Mouse (Mus musculus) midbrain, embryonic 11.5 days (tissue): ENCODE measurements around the gene Zswim3. TPM values are rescaled to one million over a fixed set of nuclear protein-coding genes. Genes with fewer than 3 reads are reported as not detected.

Source experiments
- ATAC-seq: fragments of 200-750 bp; cut with Nextera tagmentation; 2 replicates; pipeline ENCODE4 v1.8.0; 2017; ENCODE audit warnings: moderate TSS enrichment, moderate library complexity; ENCODE audit not compliant: low FRiP score
- DNase-seq: peaks from one replicate; pipeline ENCODE4 v3.0.0; 2015; ENCODE audit warnings: low spot score; ENCODE audit errors: missing footprints
- H3K27ac ChIP-seq: fragments of 300-500 bp; sonication (generic); 2 replicates; pipeline ENCODE4 v1.5.1; 2014; ENCODE audit warnings: low read depth, low read length
- H3K27me3 ChIP-seq: fragments of 300-500 bp; sonication (generic); 2 replicates; pipeline ENCODE4 v1.6.1; 2014; ENCODE audit warnings: mild to moderate bottlenecking, low read length, moderate library complexity, mixed read lengths; ENCODE audit not compliant: control insufficient read depth, insufficient read depth
- H3K36me3 ChIP-seq: fragments of 300-500 bp; sonication (generic); 2 replicates; pipeline ENCODE4 v1.6.1; 2014; ENCODE audit warnings: mild to moderate bottlenecking, low read length, moderate library complexity, mixed read lengths; ENCODE audit not compliant: control insufficient read depth, insufficient read depth
- H3K4me1 ChIP-seq: fragments of 300-500 bp; sonication (generic); 2 replicates; pipeline ENCODE4 v1.6.1; 2014; ENCODE audit warnings: low read length; ENCODE audit not compliant: control insufficient read depth, insufficient read depth
- H3K4me2 ChIP-seq: fragments of 300-500 bp; sonication (generic); 2 replicates; pipeline ENCODE4 v1.6.1; 2014; ENCODE audit warnings: mild to moderate bottlenecking, moderate library complexity
- H3K4me3 ChIP-seq: fragments of 300-500 bp; sonication (generic); 2 replicates; pipeline ENCODE4 v1.5.1; 2014; ENCODE audit warnings: low read depth, low read length
- H3K9ac ChIP-seq: fragments of 300-500 bp; sonication (generic); 2 replicates; pipeline ENCODE4 v1.6.1; 2014; ENCODE audit warnings: low read length
- H3K9me3 ChIP-seq: fragments of 300-500 bp; sonication (generic); 2 replicates; pipeline ENCODE4 v1.6.1; 2016; ENCODE audit warnings: low read length; ENCODE audit not compliant: control insufficient read depth
- WGBS: fragments of 180-500 bp; shearing (Covaris S2); extraction: QIAGEN DNeasy Blood & Tissue Kit; methylation state at CpG from one replicate; pipeline ENCODE4 v1.1.7; 2014; 5-methylcytosine and 5-hydroxymethylcytosine counted together
- polyA plus RNA-seq: library from polyadenylated mRNA; unstranded; fragments of >200 nt; fragmentation: Nextera tagmentation; extraction: Ambion mirVana; gene quantifications from 2 replicates; pipeline ENCODE4 v1.2.1, GENCODE M21; 2014

Gene Zswim3
- polyA plus RNA-seq, 1 experiment from 2014 or later, result 11.4 TPM

DNA sequence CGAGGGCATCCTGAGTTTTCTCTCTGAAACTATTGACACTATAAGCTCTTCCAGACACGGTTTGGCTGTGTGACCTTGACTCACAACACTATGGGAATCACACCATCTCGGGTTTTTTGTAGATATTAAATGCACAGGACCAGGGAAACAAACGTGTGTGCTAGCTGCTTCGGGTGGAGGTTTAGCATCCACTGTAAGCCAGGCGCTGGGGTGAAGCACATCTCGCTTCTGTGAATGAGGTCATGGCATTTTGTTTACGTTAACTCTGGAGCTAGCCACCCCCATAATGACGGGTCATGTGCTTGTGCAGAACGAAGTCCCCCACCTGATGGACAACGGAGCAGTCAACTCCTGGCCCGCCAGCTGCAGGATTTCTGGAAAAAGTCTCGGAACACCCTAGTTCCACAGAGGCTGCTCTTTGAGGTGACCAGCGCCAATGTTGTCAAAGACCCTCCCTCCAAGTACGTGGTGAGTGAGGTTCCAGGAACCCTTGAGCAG, 18.5 kb upstream of the Zswim3 start:
- WGBS, result 11% methylated on average over 15 of the region's 15 CpGs
- no peaks in the 10 kb centered on the region for H3K36me3 ChIP-seq
- peak overlapping the region; percentile 75 for H3K9ac ChIP-seq
- ATAC-seq (peak; percentile 13; the same call in 1 of the 2 replicates), DNase-seq (peak; percentile 90)
- H3K27ac ChIP-seq, result no peak overlapping the region
- H3K9me3 ChIP-seq, result no peaks in the 10 kb centered on the region
- no peaks in the 10 kb centered on the region for H3K27me3 ChIP-seq
- H3K4me1 ChIP-seq, result peaks cover 8% of the 10 kb centered on the region
- peak overlapping the region; percentile 87 for H3K4me2 ChIP-seq
- peak overlapping the region; percentile 66 for H3K4me3 ChIP-seq

DNA sequence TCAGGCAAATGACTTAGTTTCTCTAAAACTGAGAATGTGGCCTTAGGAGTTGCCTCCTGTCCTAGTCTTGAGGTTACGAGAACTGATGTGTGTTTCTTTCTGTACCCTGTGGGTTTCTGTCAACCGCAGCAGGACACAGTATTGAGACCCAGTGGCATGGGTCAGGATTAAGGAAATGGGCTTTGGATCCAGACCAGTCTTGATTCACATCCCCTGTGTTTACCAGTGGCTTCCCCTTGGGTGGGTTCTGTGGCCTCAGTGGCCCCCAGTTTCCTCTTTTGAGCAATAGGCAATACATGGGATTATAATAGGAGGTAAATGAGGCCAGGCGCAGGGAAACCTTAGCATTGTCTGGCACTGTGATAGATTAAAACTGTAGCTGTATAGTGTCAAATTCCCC, 17.9 kb upstream of the Zswim3 start:
- DNase-seq (no peak), ATAC-seq (no peak)
- H3K36me3 ChIP-seq, result peaks cover under 1% of the 10 kb centered on the region; the same call in 1 of the 2 replicates
- H3K9ac ChIP-seq, result no peak overlapping the region
- H3K9me3 ChIP-seq, result no peaks in the 10 kb centered on the region
- WGBS, result 87% methylated on average over 3 of the region's 3 CpGs
- peaks cover 8% of the 10 kb centered on the region for H3K4me1 ChIP-seq
- no peak overlapping the region for H3K4me3 ChIP-seq
- H3K27me3 ChIP-seq, result no peaks in the 10 kb centered on the region
- H3K27ac ChIP-seq, result no peak overlapping the region
- no peak overlapping the region; the same call in 1 of the 2 replicates for H3K4me2 ChIP-seq

DNA sequence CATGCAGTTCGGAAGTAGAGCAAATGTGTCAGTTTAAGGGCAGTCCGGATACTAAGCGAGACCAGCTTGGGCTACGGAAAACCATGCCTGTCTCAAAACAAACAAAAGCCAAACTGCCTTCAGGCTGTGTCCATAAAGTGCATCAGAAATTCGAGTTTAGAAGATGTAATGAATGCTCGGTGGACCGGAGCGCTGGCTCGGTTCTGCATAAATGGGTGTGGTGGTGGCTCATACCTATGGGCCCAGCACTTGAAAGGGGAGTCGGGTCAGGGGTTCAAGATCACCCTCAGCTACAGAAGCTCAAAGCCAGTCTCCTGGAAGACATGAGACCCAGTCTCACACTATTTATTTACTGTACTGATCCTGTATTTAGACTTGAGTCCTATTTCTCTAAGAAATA, 17.1 kb upstream of the Zswim3 start:
- ATAC-seq, result no peak
- DNase-seq, result no peak
- Histone ChIP-seq H3K27ac (no peak overlapping the region), H3K27me3 (no peaks in the 10 kb centered on the region), H3K4me1 (peaks cover 8% of the 10 kb centered on the region), H3K9ac (no peak overlapping the region), H3K9me3 (no peaks in the 10 kb centered on the region), H3K4me3 (no peak overlapping the region), H3K4me2 (no peak overlapping the region), H3K36me3 (peaks cover 5% of the 10 kb centered on the region; the same call in 1 of the 2 replicates)
- whole genome bisulfite sequencing, result 82% methylated on average over 10 of the region's 10 CpGs

DNA sequence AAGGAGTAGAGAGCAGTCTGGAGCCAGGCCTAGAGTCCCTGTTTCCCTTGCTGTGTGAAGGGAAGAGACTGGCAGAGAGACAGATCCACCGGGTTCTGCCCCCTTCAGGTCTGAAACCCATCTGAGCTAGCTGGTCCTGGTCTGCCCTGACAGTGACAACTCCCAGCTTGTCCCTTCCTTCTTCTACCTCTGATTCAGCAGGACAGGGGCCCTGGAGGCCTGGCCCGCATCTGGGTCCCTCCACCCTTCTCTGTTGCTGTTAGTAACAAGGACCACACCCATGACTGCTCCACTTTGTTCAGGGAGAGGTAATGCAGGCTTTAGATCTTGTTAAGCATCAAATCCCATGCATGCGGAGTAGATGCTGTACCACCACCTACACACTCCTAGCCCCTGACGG, 16.5 kb upstream of the Zswim3 start:
- Histone ChIP-seq H3K36me3 (peaks cover 8% of the 10 kb centered on the region; the same call in 1 of the 2 replicates), H3K9ac (no peak overlapping the region), H3K27ac (no peak overlapping the region), H3K27me3 (no peaks in the 10 kb centered on the region), H3K4me1 (peaks cover 8% of the 10 kb centered on the region), H3K9me3 (no peaks in the 10 kb centered on the region), H3K4me3 (no peak overlapping the region), H3K4me2 (no peak overlapping the region)
- DNase-seq (no peak), ATAC-seq (no peak)
- WGBS, result 77% methylated on average over 4 of the region's 4 CpGs

DNA sequence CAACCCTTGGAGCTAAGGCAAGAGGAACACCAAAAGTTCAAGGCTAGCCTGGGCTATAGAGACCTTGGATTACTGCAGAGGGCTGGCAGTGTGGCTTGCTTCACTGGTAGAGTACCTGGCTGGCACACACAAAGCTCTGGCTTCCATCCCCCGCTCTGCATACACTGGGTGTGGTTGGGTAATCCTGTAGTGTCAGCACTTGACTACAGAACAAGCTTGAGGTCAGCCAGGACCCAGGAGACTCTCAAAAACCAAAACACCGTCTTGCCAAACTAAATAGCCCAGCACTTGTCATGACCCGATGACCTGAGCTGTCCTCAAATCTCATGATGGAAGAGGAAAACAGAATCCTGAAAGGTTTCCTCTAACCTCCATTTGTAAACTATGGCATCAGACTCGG, 14.4 kb upstream of the Zswim3 start:
- Histone ChIP-seq H3K4me1 (peaks cover 3% of the 10 kb centered on the region), H3K27me3 (no peaks in the 10 kb centered on the region), H3K4me2 (no peak overlapping the region), H3K36me3 (peaks cover 8% of the 10 kb centered on the region; the same call in 1 of the 2 replicates), H3K27ac (no peak overlapping the region), H3K9ac (no peak overlapping the region), H3K9me3 (no peaks in the 10 kb centered on the region), H3K4me3 (no peak overlapping the region)
- ATAC-seq, result no peak
- WGBS, result 83% methylated on average over 4 of the region's 4 CpGs
- DNase-seq, result no peak

DNA sequence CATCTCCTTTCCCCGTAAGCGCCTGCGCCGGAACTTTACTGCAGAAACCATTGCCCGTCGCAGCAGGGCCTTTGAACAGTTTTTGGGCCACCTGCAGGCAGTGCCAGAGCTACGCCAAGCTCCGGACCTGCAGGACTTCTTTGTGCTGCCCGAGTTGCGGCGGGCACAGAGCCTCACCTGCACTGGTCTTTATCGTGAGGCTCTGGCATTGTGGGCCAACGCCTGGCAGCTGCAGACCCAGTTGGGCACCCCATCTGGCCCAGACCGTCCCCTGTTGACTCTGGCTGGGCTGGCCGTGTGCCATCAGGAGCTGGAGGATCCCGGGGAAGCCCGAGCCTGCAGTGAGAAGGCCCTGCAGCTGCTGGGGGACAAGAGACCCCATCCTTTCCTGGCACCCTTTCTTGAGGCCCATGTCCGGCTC, 13.0 kb upstream of the Zswim3 start:
- no peak overlapping the region for H3K4me2 ChIP-seq
- no peak overlapping the region for H3K27ac ChIP-seq
- DNase-seq, result no peak
- 96% methylated on average over 18 of the region's 18 CpGs for WGBS
- H3K9ac ChIP-seq, result no peak overlapping the region
- H3K4me3 ChIP-seq, result no peak overlapping the region
- peaks cover 10% of the 10 kb centered on the region for H3K36me3 ChIP-seq
- no peaks in the 10 kb centered on the region for H3K27me3 ChIP-seq
- no peak for ATAC-seq
- H3K4me1 ChIP-seq, result no peaks in the 10 kb centered on the region
- no peaks in the 10 kb centered on the region for H3K9me3 ChIP-seq

DNA sequence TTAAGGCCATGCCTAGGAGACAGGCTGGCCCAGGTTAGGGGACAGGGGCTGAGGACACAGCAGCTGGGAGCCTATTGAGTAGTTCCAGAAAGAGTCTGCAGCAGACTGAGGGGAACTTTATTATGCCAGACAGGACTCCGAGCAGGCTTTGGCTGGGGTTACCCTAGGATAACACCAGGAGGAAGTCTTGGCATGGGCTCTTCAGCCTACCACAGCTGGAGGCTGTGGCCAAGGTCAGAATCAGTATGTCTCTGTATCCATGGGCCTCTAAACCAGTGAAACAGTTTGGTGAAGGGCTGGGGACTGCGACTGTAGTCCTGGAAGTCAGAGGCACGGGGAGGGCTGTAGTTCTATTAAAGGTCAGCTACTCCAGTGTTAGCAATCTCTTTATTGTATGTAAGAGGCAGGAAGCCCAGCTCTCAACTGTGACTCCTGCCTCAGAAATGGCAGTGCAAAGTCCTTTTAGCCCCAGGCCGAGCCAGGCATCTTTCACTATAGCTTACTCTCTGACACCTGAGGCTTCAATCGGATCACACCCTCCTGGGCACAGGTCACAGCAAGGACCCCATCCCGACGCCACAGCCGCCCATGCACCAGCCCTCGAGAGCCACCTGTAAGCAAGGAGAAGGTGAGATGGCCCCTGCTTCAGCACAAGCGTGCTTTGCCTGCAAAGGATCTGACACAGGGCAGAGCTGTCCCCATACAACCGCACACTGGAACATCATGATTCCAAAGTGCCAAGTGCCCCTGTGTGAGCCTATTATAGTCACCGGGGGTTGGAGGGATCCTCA, 12.3 kb upstream of the Zswim3 start:
- Histone ChIP-seq H3K4me3 (no peak overlapping the region), H3K4me2 (no peak overlapping the region), H3K9me3 (no peaks in the 10 kb centered on the region), H3K27me3 (no peaks in the 10 kb centered on the region), H3K27ac (no peak overlapping the region), H3K36me3 (peaks cover 12% of the 10 kb centered on the region), H3K9ac (no peak overlapping the region), H3K4me1 (no peaks in the 10 kb centered on the region)
- DNase-seq, result peak; percentile 86
- WGBS, result 93% methylated on average over 12 of the region's 12 CpGs
- no peak for ATAC-seq

DNA sequence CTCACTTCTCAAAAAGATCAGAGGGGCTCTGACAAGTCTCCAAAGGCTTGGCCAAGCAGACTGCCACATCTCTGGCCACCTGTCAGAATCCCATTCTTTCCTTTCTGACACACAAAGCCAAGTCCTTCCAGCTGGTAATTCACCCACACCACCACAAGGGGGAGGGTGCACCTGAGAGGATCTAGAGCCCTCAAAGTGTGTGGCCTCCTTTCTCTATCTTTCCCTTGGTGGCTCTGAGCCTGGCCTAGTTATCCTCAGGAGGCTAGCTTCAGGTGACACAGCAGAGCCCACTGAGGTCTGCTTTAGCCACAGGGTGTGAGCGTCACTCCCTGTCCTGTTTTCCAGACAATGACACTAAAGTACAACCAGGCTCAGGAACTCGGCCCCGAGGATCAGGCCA, 11.7 kb upstream of the Zswim3 start:
- no peaks in the 10 kb centered on the region for H3K27me3 ChIP-seq
- no peaks in the 10 kb centered on the region for H3K9me3 ChIP-seq
- H3K27ac ChIP-seq, result no peak overlapping the region
- WGBS, result 93% methylated on average over 3 of the region's 3 CpGs
- no peak overlapping the region for H3K9ac ChIP-seq
- no peaks in the 10 kb centered on the region for H3K4me1 ChIP-seq
- DNase-seq (peak; percentile 95), ATAC-seq (no peak)
- no peak overlapping the region for H3K4me2 ChIP-seq
- no peak overlapping the region for H3K4me3 ChIP-seq
- H3K36me3 ChIP-seq, result peaks cover 12% of the 10 kb centered on the region

DNA sequence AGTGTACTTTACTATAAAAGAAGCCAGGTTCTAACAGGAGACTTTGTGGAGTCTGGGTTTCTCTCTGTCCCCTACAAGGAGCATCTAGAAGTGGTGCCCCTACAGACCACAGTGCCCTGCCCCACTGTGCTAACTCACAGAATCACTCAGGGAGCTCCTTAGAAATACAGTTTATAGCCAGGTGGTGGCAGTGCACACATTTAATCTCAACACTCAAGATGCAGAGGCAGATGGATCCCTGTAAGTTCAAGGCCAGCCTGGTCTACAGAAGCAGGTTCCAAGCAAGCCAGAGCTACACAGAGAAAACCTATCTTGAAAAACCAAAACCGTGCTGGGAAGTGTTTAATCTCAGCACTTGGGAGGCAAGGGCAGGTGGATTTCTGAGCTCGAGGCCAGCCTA, 11.1 kb upstream of the Zswim3 start:
- Histone ChIP-seq H3K36me3 (peaks cover 12% of the 10 kb centered on the region), H3K9me3 (no peaks in the 10 kb centered on the region), H3K4me3 (no peak overlapping the region), H3K4me1 (no peaks in the 10 kb centered on the region), H3K9ac (no peak overlapping the region), H3K27ac (no peak overlapping the region), H3K27me3 (no peaks in the 10 kb centered on the region), H3K4me2 (no peak overlapping the region)
- WGBS, result 89% methylated on average over 2 of the region's 2 CpGs
- no peak for DNase-seq
- ATAC-seq, result no peak
